In genomic region chr5:146963937-146964278, GRCm38 (mm10) we compare ENCODE assay signal across 9 mouse cellular contexts. TPM values are rescaled to one million over a fixed set of nuclear protein-coding genes. Genes with fewer than 3 reads are reported as not detected.
DNase-seq lines count a peak whose midpoint lies in the region; ATAC-seq lines count a peak whose summit lies in the region.
"Had no signal": no experiment of that assay in that cellular context is flagged by ENCODE, and none has a peak within 500 bp of the region (broad histone marks: within the 10 kb centered on the region; RNA-seq: fewer than 3 reads in every experiment).

No protein-coding gene starts in this region.

- peaks cover 2% of the 10 kb centered on the region; the same call in 1 of the 2 replicates for H3K27me3 ChIP-seq in heart, embryonic 13.5 days (replicated peaks)
- no peaks in the 10 kb centered on the region for H3K27me3 ChIP-seq in hindbrain, embryonic 14.5 days (ENCODE audit: control insufficient read depth, insufficient read depth, low read length)
- no peaks in the 10 kb centered on the region for H3K27me3 ChIP-seq in midbrain, embryonic 11.5 days (ENCODE audit: control insufficient read depth, insufficient read depth, low read length)
- H3K27me3 ChIP-seq: Patski had no signal

- peaks cover 20% of the 10 kb centered on the region for H3K36me3 ChIP-seq in heart, embryonic 13.5 days
- peaks cover 8% of the 10 kb centered on the region; the same call in 1 of the 2 replicates for H3K36me3 ChIP-seq in hindbrain, embryonic 14.5 days (replicated peaks; ENCODE audit: control insufficient read depth, insufficient read depth)
- no peaks in the 10 kb centered on the region for H3K36me3 ChIP-seq in midbrain, embryonic 11.5 days (ENCODE audit: control insufficient read depth, insufficient read depth, low read length)

- 55% methylated on average over 8 of the region's 8 CpGs for WGBS in heart, embryonic 13.5 days
- WGBS in hindbrain, embryonic 14.5 days: 50% methylated on average over 8 of the region's 8 CpGs
- 56% methylated on average over 8 of the region's 8 CpGs for WGBS in midbrain, embryonic 11.5 days

- H3K4me3 ChIP-seq in heart, embryonic 13.5 days: peak overlapping the region; percentile 99
- H3K4me3 ChIP-seq in hindbrain, embryonic 14.5 days (replicated peaks; ENCODE audit: low read length): peak overlapping the region; percentile 54
- peak overlapping the region; percentile 63 for H3K4me3 ChIP-seq in midbrain, embryonic 11.5 days (ENCODE audit: low read depth, low read length)

- peak overlapping the region; percentile 86 for H3K4me2 ChIP-seq in heart, embryonic 13.5 days
- H3K4me2 ChIP-seq in hindbrain, embryonic 14.5 days (replicated peaks): peak overlapping the region; percentile 71
- peak overlapping the region; percentile 60 for H3K4me2 ChIP-seq in midbrain, embryonic 11.5 days

- no peak for DNase-seq in heart, adult 11 months
- DNase-seq in R1 (ENCODE audit: low read depth, low spot score): peak; percentile 60
- no peak for DNase-seq in hindbrain, embryonic 14.5 days (ENCODE audit: low spot score)
- DNase-seq in midbrain, embryonic 11.5 days (ENCODE audit: low spot score, missing footprints): peak; percentile 94
- DNase-seq in testis, postnatal 10 days (ENCODE audit: low spot score): no peak
- DNase-seq in layer of hippocampus, adult 11-12 months (ENCODE audit: low spot score): no peak
- no peak for DNase-seq in spleen, postnatal 4 days (ENCODE audit: low spot score in 2 of 2)

- no peaks in the 10 kb centered on the region for H3K9me3 ChIP-seq in heart, embryonic 13.5 days
- no peaks in the 10 kb centered on the region for H3K9me3 ChIP-seq in hindbrain, embryonic 14.5 days (ENCODE audit: control insufficient read depth, low read length)
- H3K9me3 ChIP-seq in midbrain, embryonic 11.5 days (ENCODE audit: control insufficient read depth, low read length): no peaks in the 10 kb centered on the region

- H3K9ac ChIP-seq in heart, embryonic 13.5 days: peak overlapping the region; percentile 91
- H3K9ac ChIP-seq in hindbrain, embryonic 14.5 days: peak overlapping the region; percentile 55
- peak overlapping the region; percentile 66 for H3K9ac ChIP-seq in midbrain, embryonic 11.5 days (ENCODE audit: low read length)

- H3K27ac ChIP-seq in heart, embryonic 13.5 days (replicated peaks): no peak overlapping the region
- no peak overlapping the region for H3K27ac ChIP-seq in hindbrain, embryonic 14.5 days
- H3K27ac ChIP-seq in midbrain, embryonic 11.5 days (ENCODE audit: low read depth, low read length): no peak overlapping the region

- no peak for ATAC-seq in heart, embryonic 13.5 days (ENCODE audit: extremely low read depth, insufficient number of reproducible peaks, low FRiP score, low TSS enrichment)
- ATAC-seq in hindbrain, embryonic 14.5 days (ENCODE audit: low FRiP score): 0 out of 2 replicates have a peak, but pooled peaks have one; percentile 32
- peak; percentile 30; the same call in 1 of the 2 replicates for ATAC-seq in midbrain, embryonic 11.5 days (ENCODE audit: low FRiP score)

- peaks cover 11% of the 10 kb centered on the region for H3K4me1 ChIP-seq in heart, embryonic 13.5 days
- H3K4me1 ChIP-seq in hindbrain, embryonic 14.5 days (replicated peaks; ENCODE audit: control insufficient read depth, insufficient read depth, low read length): peaks cover 11% of the 10 kb centered on the region
- H3K4me1 ChIP-seq in midbrain, embryonic 11.5 days (ENCODE audit: control insufficient read depth, insufficient read depth, low read length): peaks cover 7% of the 10 kb centered on the region

RNA-seq across cellular contexts. Expression of gene Mtif3, which starts 0.3 kb away (rescaled TPM):
- polyA plus RNA-seq in heart, embryonic 13.5 days (2015; fragmentation: Nextera tagmentation; extraction: Ambion mirVana): 20.5 and 22.7 TPM in 2 replicates
- 27.4 and 28.5 TPM in 2 replicates for polyA plus RNA-seq in hindbrain, embryonic 14.5 days (2014; fragmentation: Nextera tagmentation; extraction: Ambion mirVana)
- 24.2 and 24.3 TPM in 2 replicates for polyA plus RNA-seq in midbrain, embryonic 11.5 days (2014; fragmentation: Nextera tagmentation; extraction: Ambion mirVana)

RNA-seq across cellular contexts. Expression of gene Gtf3a, which starts 15.5 kb away (rescaled TPM):
- 79.2 and 84.9 TPM in 2 replicates for polyA plus RNA-seq in heart, embryonic 13.5 days (2015; fragmentation: Nextera tagmentation; extraction: Ambion mirVana)
- polyA plus RNA-seq in hindbrain, embryonic 14.5 days (2014; fragmentation: Nextera tagmentation; extraction: Ambion mirVana): 99.5 and 103 TPM in 2 replicates
- 102 TPM in 2 replicates for polyA plus RNA-seq in midbrain, embryonic 11.5 days (2014; fragmentation: Nextera tagmentation; extraction: Ambion mirVana)

Comparison
In these comparisons a context has a peak if more than half of its experiments do, and no peak if none do; other contexts are left out.
1. DNase-seq: peak in R1 (single experiment) and midbrain, embryonic 11.5 days (single experiment); none in heart, adult 11 months (single experiment), hindbrain, embryonic 14.5 days (single experiment), testis, postnatal 10 days (single experiment), layer of hippocampus, adult 11-12 months (single experiment) and spleen, postnatal 4 days (0 of 2).
2. Peak in every context shown above with its lines, with median percentiles within 50 percentile points of each other: H3K4me2 ChIP-seq, H3K4me3 ChIP-seq and H3K9ac ChIP-seq.